Mouse (Mus musculus): ENCODE data around the gene Bola3.

DNA sequence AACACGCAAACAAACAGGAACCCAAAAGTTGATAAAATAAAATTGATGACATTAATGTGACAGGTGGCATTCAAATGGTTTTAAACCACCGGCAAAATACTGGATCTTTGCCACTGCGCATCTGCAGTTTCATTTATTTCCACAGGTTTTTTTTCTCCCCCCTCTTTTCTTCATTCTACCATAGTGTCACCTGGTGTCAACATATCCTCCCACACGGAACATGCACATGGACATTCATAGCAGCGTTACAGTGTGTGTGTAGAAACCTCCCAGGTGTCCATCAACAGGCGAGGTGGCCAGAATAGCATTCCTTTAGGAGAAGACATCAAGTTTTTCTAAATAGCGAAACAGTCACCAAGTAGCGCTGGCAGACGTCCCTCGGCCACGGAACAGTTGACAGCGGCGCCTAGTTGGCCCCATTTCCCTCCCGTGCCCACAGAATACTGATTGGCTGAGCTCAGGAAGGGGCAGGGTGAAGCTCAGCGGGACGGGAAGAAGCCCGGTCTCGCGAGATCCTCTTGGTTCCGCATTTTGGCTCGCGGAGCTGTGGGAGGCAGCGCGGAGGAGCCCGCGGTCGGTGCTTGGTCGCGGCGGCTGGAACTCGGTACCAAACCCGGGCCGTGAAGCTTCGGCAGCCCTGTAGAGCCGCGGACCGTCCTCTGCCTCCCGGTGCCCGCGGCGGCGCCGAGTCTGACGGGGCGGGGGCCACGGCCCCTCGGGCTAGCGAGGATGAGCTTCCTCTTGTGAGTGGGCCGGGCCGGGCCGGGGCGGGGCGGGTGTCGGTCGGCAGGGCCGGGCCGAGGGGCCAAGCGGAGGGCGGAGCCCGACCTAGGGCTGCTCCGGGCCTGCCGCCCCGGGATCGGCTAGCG, 23.2 kb upstream of the Bola3 start, which contains the start of the genes Mthfd2 and Mob1a:
- TF ChIP-seq CTCF (conservative IDR thresholded peaks at IDR 0.05; ENCODE audit: low read length) (no peak), POU5F1 (IDR thresholded peaks at IDR 0.05; ENCODE audit: borderline replicate concordance, low read length) (no peak), NANOG (IDR thresholded peaks at IDR 0.05; ENCODE audit: borderline replicate concordance, low read length) (no peak)

Measured in E14TG2a.4 (cell line).